Mouse (Mus musculus) lung, adult 2 months (tissue): Measurements from ENCODE around the gene Lipo3. TPM values are rescaled to one million over a fixed set of nuclear protein-coding genes. Genes with fewer than 3 reads are reported as not detected.
"Not testable (repeated sequence)": the region's sequence is repeated elsewhere in the genome, so short reads cannot be mapped to it uniquely, and the experiment has no call there.

Experiments used
- DNase-seq: peaks from one replicate; pipeline ENCODE4 v3.0.0; 2022
- H3K4me1 ChIP-seq: fragments of 200-500 bp; 2 replicates; pipeline ENCODE4 v1.6.1; 2011; ENCODE audit warnings: low read length; ENCODE audit not compliant: control insufficient read depth, insufficient read depth
- H3K4me3 ChIP-seq: fragments of 200-500 bp; replicated peaks from 2 replicates; pipeline ENCODE3; 2011; ENCODE audit warnings: low read depth, mild to moderate bottlenecking, control low read depth, low read length; ENCODE audit errors: extremely low read depth
- CTCF ChIP-seq: fragments of 200-500 bp; IDR thresholded peaks from 2 replicates; pipeline ENCODE4 v1.5.1; 2011; ENCODE audit warnings: mild to moderate bottlenecking, low read length, control low read depth; ENCODE audit not compliant: insufficient read depth
- POLR2A ChIP-seq: fragments of 200-500 bp; IDR thresholded peaks from 2 replicates; pipeline ENCODE4 v1.6.1; 2011; ENCODE audit warnings: low read depth, mild to moderate bottlenecking, control low read depth, low read length, borderline replicate concordance; ENCODE audit errors: extremely low read depth
- WGBS: fragments of 180-500 bp; shearing (Covaris S2); methylation state at CpG from one replicate; pipeline ENCODE4 v1.1.7; 2018; 5-methylcytosine and 5-hydroxymethylcytosine counted together
- polyA plus RNA-seq: library from polyadenylated mRNA; depleted of rRNA; stranded (reverse); fragments of >200 nt; gene quantifications from 2 replicates; pipeline ENCODE4 v1.2.3, GENCODE M21; 2012; rRNA removed

The Lipo3 gene
- 5.8 and 6.7 TPM in 2 replicates for polyA plus RNA-seq

- H3K4me1 ChIP-seq, H3K4me3 ChIP-seq: not testable (repeated sequence)
- DNase-seq = peak; percentile 16
- 36% methylated on average over 17 of the region's 41 CpGs for WGBS
Measured at GRCm38 (mm10) chr19:33761287-33762086, at the start of gene Lipo3. Gene Lipo3 (minus strand): TSS chr19:33761951.

- H3K4me1 ChIP-seq, DNase-seq, H3K4me3 ChIP-seq: not testable (repeated sequence)
Measured at GRCm38 (mm10) chr19:33787359-33787758, 25.6 kb upstream of the Lipo3 start, which contains the start of gene Lipo1. Gene Lipo1 (minus strand): TSS chr19:33787459.

- TF ChIP-seq POLR2A = no peak
- TF ChIP-seq CTCF = no peak
- no peak overlapping the region for H3K4me3 ChIP-seq
- WGBS = 84% methylated on average over 12 of the region's 12 CpGs
- no peaks in the 10 kb centered on the region for H3K4me1 ChIP-seq
- no peak for DNase-seq
Measured at GRCm38 (mm10) chr19:33786576-33787277, 25.0 kb upstream of the Lipo3 start.

- H3K4me3 ChIP-seq, DNase-seq: not testable (repeated sequence)
- WGBS = 88% methylated on average over 1 of the region's 1 CpGs
Measured at GRCm38 (mm10) chr19:33751259-33751658, 10.5 kb downstream of the Lipo3 start, which contains the start of gene Lipo2. Gene Lipo2 (minus strand): TSS chr19:33751359.

GRCm38 (mm10) chr19:33625152-33625551 lies 136.6 kb downstream of the Lipo3 start, which contains the start of gene Gm8978:
Gene Gm8978 (minus strand): TSS chr19:33625252.
- DNase-seq, H3K4me1 ChIP-seq, H3K4me3 ChIP-seq: not testable (repeated sequence)

More at GRCm38 (mm10) chr19:33751259-33751658, 10.5 kb downstream of the Lipo3 start, which contains the start of gene Lipo2:
- H3K4me1 ChIP-seq = not testable (repeated sequence)

- DNase-seq = peak; percentile 70
- peak overlapping the region; percentile 57 for H3K4me3 ChIP-seq
- 8% methylated on average over 10 of the region's 38 CpGs for WGBS
Measured at GRCm38 (mm10) chr19:33589626-33590302, 172.0 kb downstream of the Lipo3 start.

GRCm38 (mm10) chr19:33568551-33568950 lies 193.2 kb downstream of the Lipo3 start:
- H3K4me1 ChIP-seq, H3K4me3 ChIP-seq, DNase-seq: not testable (repeated sequence)
- WGBS = 83% methylated on average over 5 of the region's 5 CpGs

More at GRCm38 (mm10) chr19:33589626-33590302, 172.0 kb downstream of the Lipo3 start:
- TF ChIP-seq POLR2A = 0 out of 2 replicates have a peak, but pooled peaks have one; percentile 38
- not testable (repeated sequence) for H3K4me1 ChIP-seq

GRCm38 (mm10) chr19:33517680-33518079 lies 244.1 kb downstream of the Lipo3 start, which contains the start of gene Lipo4:
Gene Lipo4 (minus strand): TSS chr19:33517780.
- no peak within 1 kb of the TSS for H3K4me3 ChIP-seq
- no peak for DNase-seq

More at GRCm38 (mm10) chr19:33517680-33518079, 244.1 kb downstream of the Lipo3 start, which contains the start of gene Lipo4:
- no peak for TF ChIP-seq POLR2A
- TF ChIP-seq CTCF = no peak
- no peaks in the 10 kb centered on the region for H3K4me1 ChIP-seq

Other genes starting within 250 kb of the Lipo3 start
- gene Lipo4, start 244.2 kb downstream of the Lipo3 start, polyA plus RNA-seq = not detected in 2 replicates
- gene Gm8978, start 136.7 kb downstream of the Lipo3 start, polyA plus RNA-seq = not detected in 2 replicates
- not detected in 2 replicates for gene Lipo2, start 10.6 kb downstream of the Lipo3 start, polyA plus RNA-seq
- gene Lipo1, start 25.5 kb upstream of the Lipo3 start, polyA plus RNA-seq = not detected in 2 replicates
- gene Lipf, start 199.2 kb upstream of the Lipo3 start, polyA plus RNA-seq = 0.25 and 0.37 TPM in 2 replicates
- gene Lipk, start 246.3 kb upstream of the Lipo3 start, polyA plus RNA-seq = 1.7 TPM in 1 of 2 replicates, not detected in the other